Mouse (Mus musculus): ENCODE measurements around the gene Olfr1344. TPM values are rescaled to one million over a fixed set of nuclear protein-coding genes. Genes with fewer than 3 reads are reported as not detected.
A peak's percentile ranks its signal among the peaks of the same experiment; 100 is the strongest.

The Olfr1344 gene
- 0.22 and 0.24 TPM in 2 replicates for polyA plus RNA-seq (2015; fragmentation: Nextera tagmentation; extraction: Ambion mirVana)

- Histone ChIP-seq H3K4me2 (ENCODE audit: low read length) (no peak within 1 kb of the TSS), H3K4me1 (replicated peaks; ENCODE audit: control insufficient read depth, insufficient read depth, low read length) (peaks cover 11% of the 10 kb centered on the region), H3K27me3 (replicated peaks; ENCODE audit: control insufficient read depth, insufficient read depth, low read length) (no peaks in the 10 kb centered on the region), H3K27ac (ENCODE audit: low read length) (no peak within 1 kb of the TSS), H3K36me3 (ENCODE audit: control insufficient read depth, insufficient read depth) (no peaks in the 10 kb centered on the region), H3K4me3 (replicated peaks; ENCODE audit: low read length) (no peak within 1 kb of the TSS), H3K9ac (replicated peaks; ENCODE audit: low read depth, low read length) (no peak within 1 kb of the TSS), H3K9me3 (ENCODE audit: control insufficient read depth, low read length) (no peaks in the 10 kb centered on the region)
- no peak for ATAC-seq
- WGBS = 86% methylated on average over 3 of the region's 3 CpGs
These were observed at the start of gene Olfr1344 for GRCm38 (mm10) chr7:6438388-6438787. TSS of gene Olfr1344 (plus strand) at chr7:6438688.

GRCm38 (mm10) chr7:6388971-6389370 is 49.5 kb upstream of the Olfr1344 start:
- H3K9me3 ChIP-seq (ENCODE audit: control insufficient read depth, low read length) = no peaks in the 10 kb centered on the region
- H3K4me3 ChIP-seq (replicated peaks; ENCODE audit: low read length) = no peak overlapping the region
- no peak for ATAC-seq
- no peak overlapping the region for H3K4me2 ChIP-seq (ENCODE audit: low read length)
- WGBS = 86% methylated on average over 5 of the region's 5 CpGs
- H3K9ac ChIP-seq (replicated peaks; ENCODE audit: low read depth, low read length) = no peak overlapping the region
- no peaks in the 10 kb centered on the region for H3K27me3 ChIP-seq (replicated peaks; ENCODE audit: control insufficient read depth, insufficient read depth, low read length)
- peaks cover 26% of the 10 kb centered on the region for H3K36me3 ChIP-seq (ENCODE audit: control insufficient read depth, insufficient read depth)
- no peak overlapping the region for H3K27ac ChIP-seq (ENCODE audit: low read length)
- peaks cover 4% of the 10 kb centered on the region for H3K4me1 ChIP-seq (replicated peaks; ENCODE audit: control insufficient read depth, insufficient read depth, low read length)

GRCm38 (mm10) chr7:6389449-6389848 is 49.0 kb upstream of the Olfr1344 start:
- Histone ChIP-seq H3K9me3 (ENCODE audit: control insufficient read depth, low read length) (no peaks in the 10 kb centered on the region), H3K4me3 (replicated peaks; ENCODE audit: low read length) (no peak overlapping the region), H3K27me3 (replicated peaks; ENCODE audit: control insufficient read depth, insufficient read depth, low read length) (no peaks in the 10 kb centered on the region), H3K36me3 (ENCODE audit: control insufficient read depth, insufficient read depth) (peaks cover 27% of the 10 kb centered on the region), H3K4me2 (ENCODE audit: low read length) (no peak overlapping the region), H3K27ac (ENCODE audit: low read length) (no peak overlapping the region), H3K9ac (replicated peaks; ENCODE audit: low read depth, low read length) (no peak overlapping the region), H3K4me1 (replicated peaks; ENCODE audit: control insufficient read depth, insufficient read depth, low read length) (no peaks in the 10 kb centered on the region)
- ATAC-seq = no peak
- 77% methylated on average over 5 of the region's 5 CpGs for WGBS

GRCm38 (mm10) chr7:6397996-6398975 is 40.2 kb upstream of the Olfr1344 start, which contains the start of gene Smim17:
TSS of gene Smim17 (plus strand) at chr7:6398715.
- Histone ChIP-seq H3K27me3 (replicated peaks; ENCODE audit: control insufficient read depth, insufficient read depth, low read length) (no peaks in the 10 kb centered on the region), H3K27ac (ENCODE audit: low read length) (peak within 1 kb of the TSS; percentile 5; the same call in 1 of the 2 replicates), H3K9ac (replicated peaks; ENCODE audit: low read depth, low read length) (peak within 1 kb of the TSS; percentile 58), H3K9me3 (ENCODE audit: control insufficient read depth, low read length) (no peaks in the 10 kb centered on the region), H3K36me3 (ENCODE audit: control insufficient read depth, insufficient read depth) (peaks cover 14% of the 10 kb centered on the region), H3K4me3 (replicated peaks; ENCODE audit: low read length) (peak within 1 kb of the TSS; percentile 57), H3K4me2 (ENCODE audit: low read length) (peak within 1 kb of the TSS; percentile 75), H3K4me1 (replicated peaks; ENCODE audit: control insufficient read depth, insufficient read depth, low read length) (peaks cover 5% of the 10 kb centered on the region)
- 27% methylated on average over 25 of the region's 25 CpGs for WGBS
- peak; percentile 90 for ATAC-seq

- no peaks in the 10 kb centered on the region for H3K36me3 ChIP-seq (ENCODE audit: control insufficient read depth, insufficient read depth)
- 2% methylated on average over 17 of the region's 17 CpGs for WGBS
- no peak within 1 kb of the TSS for H3K9ac ChIP-seq (replicated peaks; ENCODE audit: low read depth, low read length)
- no peaks in the 10 kb centered on the region for H3K27me3 ChIP-seq (replicated peaks; ENCODE audit: control insufficient read depth, insufficient read depth, low read length)
- no peaks in the 10 kb centered on the region; the same call in 1 of the 2 replicates for H3K4me1 ChIP-seq (replicated peaks; ENCODE audit: control insufficient read depth, insufficient read depth, low read length)
- ATAC-seq = peak; percentile 51
- H3K27ac ChIP-seq (ENCODE audit: low read length) = no peak within 1 kb of the TSS
- H3K4me2 ChIP-seq (ENCODE audit: low read length) = no peak within 1 kb of the TSS
- H3K9me3 ChIP-seq (ENCODE audit: control insufficient read depth, low read length) = no peaks in the 10 kb centered on the region
- no peak within 1 kb of the TSS for H3K4me3 ChIP-seq (replicated peaks; ENCODE audit: low read length)
These were observed 28.4 kb upstream of the Olfr1344 start, which contains the start of gene Gm20715 for GRCm38 (mm10) chr7:6410043-6410442. TSS of gene Gm20715 (plus strand) at chr7:6410277.

- Histone ChIP-seq H3K27me3 (replicated peaks; ENCODE audit: control insufficient read depth, insufficient read depth, low read length) (no peaks in the 10 kb centered on the region), H3K36me3 (ENCODE audit: control insufficient read depth, insufficient read depth) (no peaks in the 10 kb centered on the region), H3K4me1 (replicated peaks; ENCODE audit: control insufficient read depth, insufficient read depth, low read length) (no peaks in the 10 kb centered on the region; the same call in 1 of the 2 replicates), H3K4me2 (ENCODE audit: low read length) (peak overlapping the region; percentile 56), H3K9me3 (ENCODE audit: control insufficient read depth, low read length) (no peaks in the 10 kb centered on the region), H3K9ac (replicated peaks; ENCODE audit: low read depth, low read length) (peak overlapping the region; percentile 48), H3K4me3 (replicated peaks; ENCODE audit: low read length) (peak overlapping the region; percentile 45), H3K27ac (ENCODE audit: low read length) (no peak overlapping the region)
- peak; percentile 90 for ATAC-seq
- 9% methylated on average over 17 of the region's 22 CpGs for WGBS
These were observed 23.7 kb upstream of the Olfr1344 start for GRCm38 (mm10) chr7:6414626-6415441.

- Histone ChIP-seq H3K9ac (replicated peaks; ENCODE audit: low read depth, low read length) (peak overlapping the region; percentile 48), H3K4me1 (replicated peaks; ENCODE audit: control insufficient read depth, insufficient read depth, low read length) (no peaks in the 10 kb centered on the region; the same call in 1 of the 2 replicates), H3K9me3 (ENCODE audit: control insufficient read depth, low read length) (no peaks in the 10 kb centered on the region), H3K27me3 (replicated peaks; ENCODE audit: control insufficient read depth, insufficient read depth, low read length) (no peaks in the 10 kb centered on the region), H3K27ac (ENCODE audit: low read length) (no peak overlapping the region), H3K4me3 (replicated peaks; ENCODE audit: low read length) (peak overlapping the region; percentile 45), H3K4me2 (ENCODE audit: low read length) (peak overlapping the region; percentile 56), H3K36me3 (ENCODE audit: control insufficient read depth, insufficient read depth) (no peaks in the 10 kb centered on the region)
- WGBS = 12% methylated on average over 8 of the region's 8 CpGs
- ATAC-seq = peak; percentile 62
These were observed 23.1 kb upstream of the Olfr1344 start for GRCm38 (mm10) chr7:6415442-6415787.

- no peaks in the 10 kb centered on the region; the same call in 1 of the 2 replicates for H3K4me1 ChIP-seq (replicated peaks; ENCODE audit: control insufficient read depth, insufficient read depth, low read length)
- H3K4me2 ChIP-seq (ENCODE audit: low read length) = no peak overlapping the region
- no peak overlapping the region for H3K9ac ChIP-seq (replicated peaks; ENCODE audit: low read depth, low read length)
- no peak overlapping the region for H3K4me3 ChIP-seq (replicated peaks; ENCODE audit: low read length)
- 79% methylated on average over 6 of the region's 6 CpGs for WGBS
- H3K36me3 ChIP-seq (ENCODE audit: control insufficient read depth, insufficient read depth) = no peaks in the 10 kb centered on the region
- no peaks in the 10 kb centered on the region for H3K27me3 ChIP-seq (replicated peaks; ENCODE audit: control insufficient read depth, insufficient read depth, low read length)
- no peak for ATAC-seq
- no peaks in the 10 kb centered on the region for H3K9me3 ChIP-seq (ENCODE audit: control insufficient read depth, low read length)
- no peak overlapping the region for H3K27ac ChIP-seq (ENCODE audit: low read length)
These were observed 18.6 kb upstream of the Olfr1344 start for GRCm38 (mm10) chr7:6419894-6420293.

GRCm38 (mm10) chr7:6429381-6429780 is 9.1 kb upstream of the Olfr1344 start:
- 89% methylated on average over 3 of the region's 3 CpGs for WGBS
- Histone ChIP-seq H3K9me3 (ENCODE audit: control insufficient read depth, low read length) (0 out of 2 replicates have a peak, but pooled peaks cover 5% of the 10 kb centered on the region), H3K4me3 (replicated peaks; ENCODE audit: low read length) (no peak overlapping the region), H3K27me3 (replicated peaks; ENCODE audit: control insufficient read depth, insufficient read depth, low read length) (no peaks in the 10 kb centered on the region), H3K36me3 (ENCODE audit: control insufficient read depth, insufficient read depth) (no peaks in the 10 kb centered on the region), H3K9ac (replicated peaks; ENCODE audit: low read depth, low read length) (no peak overlapping the region), H3K4me1 (replicated peaks; ENCODE audit: control insufficient read depth, insufficient read depth, low read length) (no peaks in the 10 kb centered on the region), H3K4me2 (ENCODE audit: low read length) (no peak overlapping the region), H3K27ac (ENCODE audit: low read length) (no peak overlapping the region)
- no peak for ATAC-seq

All from forebrain, embryonic 16.5 days (tissue).